Mouse (Mus musculus) stomach, embryonic 15.5 days (tissue): ENCODE measurements at regions not wholly inside any gene's neighbourhood (a gene's known extent, or its start where the extent isn't known, plus 50 kb on each side); places are given as distances from the start of the nearest gene placed in this dataset.
A peak's percentile ranks its signal among the peaks of the same experiment; 100 is the strongest.

ENCODE experiments used
- ATAC-seq: fragments of 200-750 bp; cut with Nextera tagmentation; 2 replicates; pipeline ENCODE4 v1.8.0; 2017; ENCODE audit warnings: low read depth, moderate number of reproducible peaks, moderate TSS enrichment; ENCODE audit not compliant: insufficient read depth, low FRiP score
- H3K27ac ChIP-seq: fragments of 300-500 bp; sonication (generic); 2 replicates; pipeline ENCODE4 v1.5.1; 2015; ENCODE audit warnings: mild to moderate bottlenecking, inconsistent platforms
- H3K27me3 ChIP-seq: fragments of 300-500 bp; sonication (generic); replicated peaks from 2 replicates; pipeline ENCODE4 v1.6.1; 2015; ENCODE audit warnings: inconsistent platforms
- H3K36me3 ChIP-seq: fragments of 300-500 bp; sonication (generic); 2 replicates; pipeline ENCODE4 v1.6.1; 2015; ENCODE audit warnings: inconsistent platforms
- H3K4me1 ChIP-seq: fragments of 300-500 bp; sonication (generic); 2 replicates; pipeline ENCODE4 v1.6.1; 2015; ENCODE audit warnings: inconsistent platforms
- H3K4me2 ChIP-seq: fragments of 300-500 bp; sonication (generic); 2 replicates; pipeline ENCODE4 v1.6.1; 2015; ENCODE audit warnings: mild to moderate bottlenecking, inconsistent platforms
- H3K4me3 ChIP-seq: fragments of 300-500 bp; sonication (generic); replicated peaks from 2 replicates; pipeline ENCODE4 v1.5.1; 2015; ENCODE audit warnings: inconsistent platforms
- H3K9ac ChIP-seq: fragments of 300-500 bp; sonication (generic); 2 replicates; pipeline ENCODE4 v1.6.1; 2015; ENCODE audit warnings: inconsistent platforms
- H3K9me3 ChIP-seq: fragments of 300-500 bp; sonication (generic); 2 replicates; pipeline ENCODE4 v1.6.1; 2016; ENCODE audit warnings: inconsistent platforms
- WGBS: fragments of 180-500 bp; shearing (Covaris S2); methylation state at CpG from one replicate; pipeline ENCODE4 v1.1.7; 2015; 5-methylcytosine and 5-hydroxymethylcytosine counted together

DNA sequence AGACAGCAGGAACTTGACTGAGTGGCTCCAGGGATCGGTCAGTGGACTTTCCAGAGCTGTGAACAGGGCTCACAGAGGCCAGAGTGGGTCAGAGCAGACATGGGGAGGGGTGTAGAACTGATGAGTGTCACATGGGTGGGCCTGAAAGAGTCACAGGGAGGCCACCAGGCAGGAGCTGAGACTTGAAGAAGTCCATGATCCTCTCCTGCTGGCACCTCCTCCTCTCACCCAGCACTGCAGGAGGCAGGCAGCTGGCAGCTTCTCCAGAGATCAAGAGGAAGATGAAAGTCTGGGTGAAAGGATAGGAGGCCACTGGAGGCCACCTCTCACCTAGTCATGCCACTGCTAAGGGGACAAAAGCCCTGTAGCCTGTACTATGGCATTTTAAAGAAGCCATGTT is 54.5 kb upstream of the Tmem189 start:
- ATAC-seq, result no peak
- no peak overlapping the region for H3K9ac ChIP-seq
- H3K4me1 ChIP-seq, result peaks cover 21% of the 10 kb centered on the region
- H3K36me3 ChIP-seq, result no peaks in the 10 kb centered on the region
- no peak overlapping the region for H3K4me3 ChIP-seq
- H3K4me2 ChIP-seq, result no peak overlapping the region
- no peaks in the 10 kb centered on the region for H3K9me3 ChIP-seq
- WGBS, result 41% methylated on average over 1 of the region's 1 CpGs
- no peak overlapping the region for H3K27ac ChIP-seq
- H3K27me3 ChIP-seq, result no peaks in the 10 kb centered on the region

DNA sequence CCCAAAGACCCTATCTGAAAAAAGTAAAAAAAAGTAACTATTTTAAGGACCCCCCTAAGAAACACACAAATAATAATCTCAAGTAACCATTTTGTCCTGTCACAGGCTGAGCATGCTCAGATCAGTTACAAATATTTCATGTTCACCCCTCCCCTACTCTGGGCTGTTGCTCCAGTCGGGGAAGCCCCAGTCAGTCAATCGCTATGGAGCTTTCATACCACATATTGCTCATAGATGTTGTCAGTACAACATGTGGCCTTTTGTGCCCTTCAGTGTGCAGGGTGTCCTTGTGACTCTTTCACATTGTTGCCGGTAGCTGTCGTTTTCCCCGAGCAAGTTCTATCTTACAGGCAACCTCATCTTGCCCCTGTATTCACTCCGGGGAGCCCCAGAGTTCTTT is 52.9 kb upstream of the Tmem189 start:
- Histone ChIP-seq H3K9me3 (no peaks in the 10 kb centered on the region), H3K4me1 (peaks cover 23% of the 10 kb centered on the region), H3K36me3 (no peaks in the 10 kb centered on the region), H3K27ac (no peak overlapping the region), H3K4me2 (no peak overlapping the region), H3K27me3 (no peaks in the 10 kb centered on the region), H3K9ac (no peak overlapping the region), H3K4me3 (no peak overlapping the region)
- 66% methylated on average over 6 of the region's 6 CpGs for WGBS
- ATAC-seq, result no peak

GRCm38 (mm10) chr2:167740516-167741189 is 51.0 kb upstream of the Tmem189 start:
- no peak for ATAC-seq
- peaks cover 10% of the 10 kb centered on the region for H3K4me1 ChIP-seq
- no peaks in the 10 kb centered on the region for H3K27me3 ChIP-seq
- H3K27ac ChIP-seq, result peak overlapping the region; percentile 40
- H3K9me3 ChIP-seq, result no peaks in the 10 kb centered on the region
- no peaks in the 10 kb centered on the region for H3K36me3 ChIP-seq
- H3K9ac ChIP-seq, result no peak overlapping the region
- no peak overlapping the region for H3K4me2 ChIP-seq
- H3K4me3 ChIP-seq, result no peak overlapping the region
- 48% methylated on average over 6 of the region's 6 CpGs for WGBS
